Mouse (Mus musculus) intestine, postnatal 0 days (tissue): ENCODE results near the gene Srp68. TPM values are rescaled to one million over a fixed set of nuclear protein-coding genes. Genes with fewer than 3 reads are reported as not detected.
A peak's percentile ranks its signal among the peaks of the same experiment; 100 is the strongest.

Experiments
- ATAC-seq: fragments of 200-750 bp; cut with Nextera tagmentation; 2 replicates; pipeline ENCODE4 v1.8.0; 2017; ENCODE audit warnings: mild to moderate bottlenecking, moderate TSS enrichment, moderate library complexity
- H3K27ac ChIP-seq: fragments of 300-500 bp; sonication (generic); 2 replicates; pipeline ENCODE4 v1.5.1; 2014; ENCODE audit warnings: mild to moderate bottlenecking, low read depth, low read length, moderate library complexity
- H3K27me3 ChIP-seq: fragments of 300-500 bp; sonication (generic); replicated peaks from 2 replicates; pipeline ENCODE4 v1.6.1; 2014; ENCODE audit warnings: low read length, mixed read lengths; ENCODE audit not compliant: control insufficient read depth, insufficient read depth
- H3K36me3 ChIP-seq: fragments of 300-500 bp; sonication (generic); 2 replicates; pipeline ENCODE4 v1.6.1; 2014; ENCODE audit warnings: mild to moderate bottlenecking, moderate library complexity; ENCODE audit not compliant: control insufficient read depth, insufficient read depth
- H3K4me1 ChIP-seq: fragments of 300-500 bp; sonication (generic); replicated peaks from 2 replicates; pipeline ENCODE4 v1.6.1; 2014; ENCODE audit warnings: antibody characterized with exemption, low read length, mixed read lengths; ENCODE audit not compliant: control insufficient read depth, insufficient read depth
- H3K4me2 ChIP-seq: fragments of 300-500 bp; sonication (generic); replicated peaks from 2 replicates; pipeline ENCODE4 v1.6.1; 2014; ENCODE audit warnings: low read depth, mild to moderate bottlenecking, moderate library complexity
- H3K4me3 ChIP-seq: fragments of 300-500 bp; sonication (generic); 2 replicates; pipeline ENCODE4 v1.5.1; 2014; ENCODE audit warnings: low read depth, low read length
- H3K9ac ChIP-seq: fragments of 300-500 bp; sonication (generic); 2 replicates; pipeline ENCODE4 v1.6.1; 2014; ENCODE audit warnings: mild to moderate bottlenecking, low read depth, low read length
- H3K9me3 ChIP-seq: fragments of 300-500 bp; sonication (generic); 2 replicates; pipeline ENCODE4 v1.6.1; 2016; ENCODE audit warnings: mixed run types; ENCODE audit not compliant: control insufficient read depth
- CTCF ChIP-seq: sonication (generic); IDR thresholded peaks from 2 replicates; pipeline ENCODE4 v1.5.1; 2016; ENCODE audit warnings: low read depth, mild to moderate bottlenecking, control low read depth, antibody characterized with exemption, moderate library complexity
- WGBS: fragments of 180-500 bp; shearing (Covaris S2); extraction: QIAGEN DNeasy Blood & Tissue Kit; methylation state at CpG from one replicate; pipeline ENCODE4 v1.1.7; 2014; 5-methylcytosine and 5-hydroxymethylcytosine counted together
- polyA plus RNA-seq: library from polyadenylated mRNA; unstranded; fragments of >200 nt; fragmentation: Nextera tagmentation; extraction: Ambion mirVana; gene quantifications from 2 replicates; pipeline ENCODE4 v1.2.1, GENCODE M21; 2015

The Srp68 gene
- polyA plus RNA-seq, 1 experiment from 2014 or later = 45.2 TPM

- Histone ChIP-seq H3K9me3 (no peaks in the 10 kb centered on the region), H3K27ac (no peak overlapping the region), H3K27me3 (peaks cover 5% of the 10 kb centered on the region; the same call in 1 of the 2 replicates), H3K4me3 (no peak overlapping the region), H3K36me3 (peaks cover 15% of the 10 kb centered on the region; the same call in 1 of the 2 replicates), H3K4me1 (peaks cover 8% of the 10 kb centered on the region), H3K9ac (no peak overlapping the region), H3K4me2 (peak overlapping the region; percentile 18)
- peak; percentile 88 for TF ChIP-seq CTCF
- 17% methylated on average over 4 of the region's 4 CpGs for WGBS
- 0 out of 2 replicates have a peak, but pooled peaks have one; percentile 23 for ATAC-seq
Observed at GRCm38 (mm10) chr11:116219885-116220284, 54.1 kb downstream of the Srp68 start.

GRCm38 (mm10) chr11:116218737-116219400 lies 55.1 kb downstream of the Srp68 start:
- 0 out of 2 replicates have a peak overlapping the region, but pooled peaks have one; percentile 3 for H3K4me2 ChIP-seq
- H3K4me1 ChIP-seq = peaks cover 8% of the 10 kb centered on the region
- no peak overlapping the region for H3K4me3 ChIP-seq
- peaks cover 5% of the 10 kb centered on the region; the same call in 1 of the 2 replicates for H3K27me3 ChIP-seq
- no peak overlapping the region for H3K9ac ChIP-seq
- peak; percentile 78 for ATAC-seq
- H3K36me3 ChIP-seq = peaks cover 8% of the 10 kb centered on the region; the same call in 1 of the 2 replicates
- TF ChIP-seq CTCF = 0 out of 2 replicates have a peak, but pooled peaks have one; percentile 15
- H3K27ac ChIP-seq = peak overlapping the region; percentile 71
- WGBS = 30% methylated on average over 7 of the region's 7 CpGs
- no peaks in the 10 kb centered on the region for H3K9me3 ChIP-seq

GRCm38 (mm10) chr11:116218263-116218662 lies 55.8 kb downstream of the Srp68 start:
- no peak for TF ChIP-seq CTCF
- H3K9me3 ChIP-seq = no peaks in the 10 kb centered on the region
- 39% methylated on average over 2 of the region's 2 CpGs for WGBS
- peaks cover 5% of the 10 kb centered on the region; the same call in 1 of the 2 replicates for H3K27me3 ChIP-seq
- peaks cover 8% of the 10 kb centered on the region for H3K4me1 ChIP-seq
- no peak for ATAC-seq
- H3K4me3 ChIP-seq = no peak overlapping the region
- peak overlapping the region; percentile 71 for H3K27ac ChIP-seq
- no peak overlapping the region for H3K4me2 ChIP-seq
- peaks cover 2% of the 10 kb centered on the region; the same call in 1 of the 2 replicates for H3K36me3 ChIP-seq
- H3K9ac ChIP-seq = no peak overlapping the region

GRCm38 (mm10) chr11:116216549-116216948 lies 57.5 kb downstream of the Srp68 start:
- no peaks in the 10 kb centered on the region; the same call in 1 of the 2 replicates for H3K36me3 ChIP-seq
- peaks cover 5% of the 10 kb centered on the region; the same call in 1 of the 2 replicates for H3K27me3 ChIP-seq
- ATAC-seq = no peak
- no peak for TF ChIP-seq CTCF
- no peak overlapping the region for H3K4me3 ChIP-seq
- WGBS = 64% methylated on average over 11 of the region's 11 CpGs
- H3K9ac ChIP-seq = no peak overlapping the region
- H3K27ac ChIP-seq = no peak overlapping the region
- peaks cover 8% of the 10 kb centered on the region for H3K4me1 ChIP-seq
- H3K9me3 ChIP-seq = no peaks in the 10 kb centered on the region
- H3K4me2 ChIP-seq = no peak overlapping the region

DNA sequence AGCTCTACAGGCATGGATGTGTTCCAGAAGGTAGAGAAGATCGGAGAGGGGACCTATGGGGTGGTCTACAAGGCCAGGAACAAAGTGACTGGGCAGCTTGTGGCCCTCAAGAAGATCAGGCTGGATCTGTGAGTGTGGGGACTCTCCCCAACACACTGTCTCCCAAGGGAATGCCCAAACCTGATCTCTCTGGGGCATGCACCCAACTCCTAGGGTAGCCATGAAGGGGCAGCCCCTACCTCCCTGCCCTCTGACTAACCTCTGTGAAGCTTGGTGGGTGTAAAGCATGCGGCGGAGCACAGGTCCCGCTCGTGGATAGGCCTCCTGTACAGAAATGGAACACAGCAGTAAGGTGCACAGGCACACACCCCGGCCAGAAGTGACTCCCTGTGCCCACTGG lies 58.0 kb downstream of the Srp68 start:
- no peak for ATAC-seq
- no peak for TF ChIP-seq CTCF
- H3K4me1 ChIP-seq = peaks cover 8% of the 10 kb centered on the region
- no peak overlapping the region for H3K4me3 ChIP-seq
- no peak overlapping the region for H3K9ac ChIP-seq
- no peaks in the 10 kb centered on the region for H3K36me3 ChIP-seq
- no peaks in the 10 kb centered on the region for H3K9me3 ChIP-seq
- H3K27ac ChIP-seq = no peak overlapping the region
- peaks cover 1% of the 10 kb centered on the region; the same call in 1 of the 2 replicates for H3K27me3 ChIP-seq
- WGBS = 90% methylated on average over 6 of the region's 6 CpGs
- no peak overlapping the region for H3K4me2 ChIP-seq

- peaks cover 8% of the 10 kb centered on the region for H3K4me1 ChIP-seq
- H3K9ac ChIP-seq = no peak overlapping the region
- TF ChIP-seq CTCF = peak; percentile 64
- H3K36me3 ChIP-seq = no peaks in the 10 kb centered on the region
- no peak overlapping the region for H3K4me3 ChIP-seq
- no peaks in the 10 kb centered on the region for H3K27me3 ChIP-seq
- H3K4me2 ChIP-seq = no peak overlapping the region
- 85% methylated on average over 7 of the region's 7 CpGs for WGBS
- no peak for ATAC-seq
- no peaks in the 10 kb centered on the region for H3K9me3 ChIP-seq
- no peak overlapping the region for H3K27ac ChIP-seq
Observed at GRCm38 (mm10) chr11:116215181-116215580, 58.8 kb downstream of the Srp68 start.
